ENCODE assay signal across 8 mouse cellular contexts in genomic region chr9:31279885-31280365, GRCm38 (mm10). TPM values are rescaled to one million over a fixed set of nuclear protein-coding genes. Genes with fewer than 3 reads are reported as not detected.
DNase-seq lines count a peak whose midpoint lies in the region; ATAC-seq lines count a peak whose summit lies in the region.

No protein-coding gene starts in this region.

- H3K4me3 ChIP-seq in kidney, embryonic 16.5 days (ENCODE audit: low read length), result peak overlapping the region; percentile 67

- H3K4me2 ChIP-seq in kidney, embryonic 16.5 days (replicated peaks; ENCODE audit: low read depth, low read length), result peak overlapping the region; percentile 56

- H3K9ac ChIP-seq in kidney, embryonic 16.5 days (replicated peaks; ENCODE audit: low read length), result peak overlapping the region; percentile 89

- H3K27ac ChIP-seq in kidney, embryonic 16.5 days (ENCODE audit: low read length), result peak overlapping the region; percentile 99

- H3K27me3 ChIP-seq in kidney, embryonic 16.5 days (ENCODE audit: insufficient read depth, low read length), result no peaks in the 10 kb centered on the region

- 0 out of 2 replicates have a peak, but pooled peaks cover 1% of the 10 kb centered on the region for H3K36me3 ChIP-seq in kidney, embryonic 16.5 days (ENCODE audit: insufficient read depth, low read length)

- WGBS in kidney, embryonic 16.5 days, result under 1% methylated on average over 25 of the region's 25 CpGs

- peak; percentile 80 for ATAC-seq in erythroid progenitor cell, adult 5-6 weeks (replicated peaks; ENCODE audit: low FRiP score, poor library complexity, severe bottlenecking)
- peak; percentile 83 for ATAC-seq in kidney, embryonic 16.5 days (ENCODE audit: low FRiP score, low TSS enrichment)

- no peaks in the 10 kb centered on the region for H3K9me3 ChIP-seq in kidney, embryonic 16.5 days (ENCODE audit: low read length)

- DNase-seq in gastrocnemius, postnatal 4 days (ENCODE audit: low spot score in 2 of 2), result peak; percentile 57 to 80
- no peak for DNase-seq in gastrocnemius, postnatal 14 days
- peak; percentile 97 for DNase-seq in MEL-GATA-1-ER (ENCODE audit: extremely low read depth, low read depth)
- peak; percentile 94 for DNase-seq in lung, postnatal 36 days
- DNase-seq in spleen, postnatal 36 days (ENCODE audit: low spot score in 2 of 2), result peak; percentile 82 to 85
- no peak for DNase-seq in right cerebral cortex, postnatal 4 days

- intact Hi-C loops in gastrocnemius, postnatal 14 days (cut with DNase I; ENCODE audit: low total_unique reads), result loop anchor here (5.0 kb wide), 1 partner anchor 68 kb away; the partner anchor contains the start of gene Aplp2

- peaks cover 18% of the 10 kb centered on the region for H3K4me1 ChIP-seq in kidney, embryonic 16.5 days (ENCODE audit: insufficient read depth, low read length)

RNA-seq across cellular contexts. Expression of gene Prdm10, which starts 0.4 kb away (rescaled TPM):
- total RNA-seq in gastrocnemius, postnatal 4 days (2021), result 1 to 10 TPM; 6.5 to 6.9 TPM
- total RNA-seq in gastrocnemius, postnatal 14 days (2021), result 1 to 10 TPM; 2.6 to 2.9 TPM
- total RNA-seq in erythroid progenitor cell, adult 5-6 weeks (2015; ENCODE audit: low replicate concordance), result 25.6 and 25.9 TPM in 2 replicates
- 30.8 and 32.2 TPM in 2 replicates for total RNA-seq in erythroid progenitor cell, adult 5-6 weeks (2017; ENCODE audit: low replicate concordance)
- 5.4 and 5.8 TPM in 2 replicates for polyA plus RNA-seq in kidney, embryonic 16.5 days (2015; fragmentation: Nextera tagmentation; extraction: Ambion mirVana)

Comparison
In these comparisons a context has a peak if more than half of its experiments do, and no peak if none do; other contexts are left out.
1. DNase-seq: peak in gastrocnemius, postnatal 4 days (2 of 2), MEL-GATA-1-ER (single experiment), lung, postnatal 36 days (single experiment) and spleen, postnatal 36 days (2 of 2); none in gastrocnemius, postnatal 14 days (single experiment) and right cerebral cortex, postnatal 4 days (single experiment).